Mouse (Mus musculus) heart, postnatal 0 days (tissue): ENCODE data around the gene Gfi1.

ENCODE experiments used
- CTCF ChIP-seq: IDR thresholded peaks from 2 replicates; pipeline ENCODE4 v1.5.1; 2016; ENCODE audit warnings: antibody characterized with exemption, control low read depth, low read depth
- EP300 ChIP-seq: IDR thresholded peaks from 2 replicates; pipeline ENCODE4 v1.6.1; 2016; ENCODE audit warnings: antibody characterized with exemption, low read depth

DNA sequence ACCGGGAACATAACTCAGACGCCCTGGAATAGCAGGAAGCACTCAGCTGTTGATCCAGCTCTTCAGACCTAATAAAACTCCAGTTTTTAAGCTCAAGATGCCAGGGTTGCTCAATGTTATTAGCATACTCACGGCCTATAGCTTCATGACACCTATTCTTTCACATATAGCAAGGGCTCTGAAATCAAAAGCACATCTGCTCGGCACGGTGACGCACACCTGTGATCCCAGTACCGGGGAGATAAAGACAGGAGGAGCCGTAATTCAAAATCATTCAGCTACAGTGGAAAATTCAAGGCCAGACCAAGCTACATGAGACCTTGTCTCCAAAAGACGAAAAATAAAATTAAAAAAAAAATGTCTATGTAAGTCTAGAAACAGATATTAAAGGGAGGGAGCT lies 24.2 kb downstream of the Gfi1 start:
- TF ChIP-seq CTCF (no peak), EP300 (no peak)
